Mouse (Mus musculus): ENCODE measurements around the gene Psip1.

DNA sequence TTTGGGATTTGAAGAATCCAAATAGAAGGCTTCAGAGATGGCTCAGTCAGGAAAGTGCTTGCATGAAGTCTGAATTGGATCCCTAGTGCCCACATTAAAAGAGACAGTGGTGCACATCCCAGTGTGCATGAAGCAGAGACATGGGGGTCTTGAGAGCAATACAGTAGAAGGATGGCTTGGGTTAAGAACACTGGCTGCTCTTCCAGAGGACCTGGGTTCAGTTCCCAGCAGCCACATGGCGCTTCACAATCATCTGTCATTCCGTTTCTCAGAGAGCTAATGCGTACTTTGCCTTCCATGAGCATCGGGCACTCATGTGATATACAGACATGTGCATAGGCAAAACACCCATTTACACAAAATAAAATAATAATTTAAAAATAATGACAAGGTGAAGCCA is 61.1 kb downstream of the Psip1 start:
- TF ChIP-seq CTCF (IDR thresholded peaks at IDR 0.05) = no peak
- no peak for TF ChIP-seq EP300 (IDR thresholded peaks at IDR 0.05; ENCODE audit: insufficient read depth, low read depth, low read length)
